Mouse (Mus musculus): ENCODE results near the gene Col5a2.

- TF ChIP-seq HCFC1 (IDR thresholded peaks at IDR 0.05; ENCODE audit: low read depth, low read length) = no peak
- no peak for TF ChIP-seq EP300 (IDR thresholded peaks at IDR 0.05; ENCODE audit: low read depth in 1 of 2, low read length in 2 of 2)
- no peak for TF ChIP-seq SMC3 (IDR thresholded peaks at IDR 0.05; ENCODE audit: low read depth, low read length)
- TF ChIP-seq USF1 (IDR thresholded peaks at IDR 0.05; ENCODE audit: low read depth, low read length) = no peak
- TF ChIP-seq ZC3H11A (IDR thresholded peaks at IDR 0.05; ENCODE audit: low read depth, low read length) = no peak
- TF ChIP-seq CTCF (IDR thresholded peaks at IDR 0.05 in 2 of 3, conservative IDR thresholded peaks at IDR 0.05 in 1 of 3; ENCODE audit: control insufficient read depth in 1 of 3, insufficient read depth in 1 of 3, low read depth in 2 of 3, low read length in 3 of 3, poor library complexity in 1 of 3, severe bottlenecking in 1 of 3) = no peak
- no peak for TF ChIP-seq POLR2A (IDR thresholded peaks at IDR 0.05; ENCODE audit: control insufficient read depth in 1 of 2, insufficient read depth in 1 of 2, low read depth in 1 of 2, low read length in 2 of 2, poor library complexity in 1 of 2)
- no peak for TF ChIP-seq JUND (IDR thresholded peaks at IDR 0.05; ENCODE audit: low read depth, low read length)
- TF ChIP-seq GATA1 (IDR thresholded peaks at IDR 0.05; ENCODE audit: low read depth, low read length) = no peak
These were observed 47.4 kb upstream of the Col5a2 start for GRCm38 (mm10) chr1:45550531-45550930.

Data from MEL (cell line).